Mouse (Mus musculus) myocyte (in vitro differentiated cells): ENCODE results near the gene Nt5c1a.

Experiments
- CEBPB ChIP-seq: IDR thresholded peaks from 2 replicates; pipeline ENCODE4 v1.6.1; 2011; ENCODE audit warnings: mild to moderate bottlenecking, moderate library complexity; ENCODE audit not compliant: poor library complexity, insufficient read depth, severe bottlenecking
- E2F4 ChIP-seq: IDR thresholded peaks from one replicate; pipeline ENCODE4 v1.6.1; 2011; ENCODE audit warnings: mild to moderate bottlenecking, control low read depth, moderate library complexity; ENCODE audit not compliant: insufficient read depth
- MAX ChIP-seq: IDR thresholded peaks from one replicate; pipeline ENCODE4 v1.6.1; 2011; ENCODE audit warnings: low read depth, mild to moderate bottlenecking, control low read depth
- MYOD1 ChIP-seq, 3 experiments: IDR thresholded peaks; one replicate each; pipeline ENCODE4 v1.6.1; 2011; ENCODE audit warnings: control low read depth in 2 of 3, low read depth in 2 of 3, mild to moderate bottlenecking in 2 of 3, moderate library complexity in 1 of 3; ENCODE audit not compliant: insufficient read length in 2 of 3, control insufficient read depth in 1 of 3
- MYOG ChIP-seq, 3 experiments: IDR thresholded peaks; one replicate each; pipeline ENCODE4 v1.6.1; 2011; ENCODE audit warnings: control low read depth in 2 of 3, low read depth in 2 of 3, mild to moderate bottlenecking in 2 of 3; ENCODE audit not compliant: insufficient read length in 2 of 3, control insufficient read depth in 1 of 3, insufficient read depth in 1 of 3
- POLR2A ChIP-seq: IDR thresholded peaks from one replicate; pipeline ENCODE4 v1.6.1; 2011; ENCODE audit warnings: low read depth, mild to moderate bottlenecking, control low read depth, moderate library complexity; ENCODE audit not compliant: insufficient read length
- POLR2AphosphoS2 ChIP-seq: IDR thresholded peaks from one replicate; pipeline ENCODE4 v1.6.1; 2011; ENCODE audit warnings: low read depth, control low read depth; ENCODE audit not compliant: insufficient read length
- SRF ChIP-seq: IDR thresholded peaks from one replicate; pipeline ENCODE4 v1.6.1; 2011; ENCODE audit warnings: low read depth; ENCODE audit not compliant: control insufficient read depth, insufficient read length
- USF1 ChIP-seq: IDR thresholded peaks from one replicate; pipeline ENCODE4 v1.6.1; 2011; ENCODE audit warnings: low read depth, mild to moderate bottlenecking, control low read depth, moderate library complexity

GRCm38 (mm10) chr4:123182328-123183238, 18.7 kb upstream of the Nt5c1a start, which contains the start of gene Hpcal4:
- TF ChIP-seq E2F4 (no peak), POLR2A (no peak), USF1 (no peak), MYOD1 (IDR thresholded peaks at IDR 0.05; ENCODE audit: control insufficient read depth in 1 of 3, insufficient read length in 2 of 3, low read depth in 2 of 3) (no peak), MAX (no peak), CEBPB (no peak), POLR2AphosphoS2 (no peak), MYOG (IDR thresholded peaks at IDR 0.05; ENCODE audit: control insufficient read depth in 1 of 3, insufficient read depth in 1 of 3, insufficient read length in 2 of 3, low read depth in 2 of 3) (no peak), SRF (no peak)
